Mouse (Mus musculus) intestine, postnatal 0 days (tissue): ENCODE data around the gene Inpp5d. TPM values are rescaled to one million over a fixed set of nuclear protein-coding genes. Genes with fewer than 3 reads are reported as not detected.

ENCODE experiments used
- ATAC-seq: fragments of 200-750 bp; cut with Nextera tagmentation; 2 replicates; pipeline ENCODE4 v1.8.0; 2017; ENCODE audit warnings: mild to moderate bottlenecking, moderate TSS enrichment, moderate library complexity
- H3K27ac ChIP-seq: fragments of 300-500 bp; sonication (generic); 2 replicates; pipeline ENCODE4 v1.5.1; 2014; ENCODE audit warnings: mild to moderate bottlenecking, low read depth, low read length, moderate library complexity
- H3K27me3 ChIP-seq: fragments of 300-500 bp; sonication (generic); replicated peaks from 2 replicates; pipeline ENCODE4 v1.6.1; 2014; ENCODE audit warnings: low read length, mixed read lengths; ENCODE audit not compliant: control insufficient read depth, insufficient read depth
- H3K36me3 ChIP-seq: fragments of 300-500 bp; sonication (generic); 2 replicates; pipeline ENCODE4 v1.6.1; 2014; ENCODE audit warnings: mild to moderate bottlenecking, moderate library complexity; ENCODE audit not compliant: control insufficient read depth, insufficient read depth
- H3K4me1 ChIP-seq: fragments of 300-500 bp; sonication (generic); replicated peaks from 2 replicates; pipeline ENCODE4 v1.6.1; 2014; ENCODE audit warnings: antibody characterized with exemption, low read length, mixed read lengths; ENCODE audit not compliant: control insufficient read depth, insufficient read depth
- H3K4me2 ChIP-seq: fragments of 300-500 bp; sonication (generic); replicated peaks from 2 replicates; pipeline ENCODE4 v1.6.1; 2014; ENCODE audit warnings: low read depth, mild to moderate bottlenecking, moderate library complexity
- H3K4me3 ChIP-seq: fragments of 300-500 bp; sonication (generic); 2 replicates; pipeline ENCODE4 v1.5.1; 2014; ENCODE audit warnings: low read depth, low read length
- H3K9ac ChIP-seq: fragments of 300-500 bp; sonication (generic); 2 replicates; pipeline ENCODE4 v1.6.1; 2014; ENCODE audit warnings: mild to moderate bottlenecking, low read depth, low read length
- H3K9me3 ChIP-seq: fragments of 300-500 bp; sonication (generic); 2 replicates; pipeline ENCODE4 v1.6.1; 2016; ENCODE audit warnings: mixed run types; ENCODE audit not compliant: control insufficient read depth
- CTCF ChIP-seq: sonication (generic); IDR thresholded peaks from 2 replicates; pipeline ENCODE4 v1.5.1; 2016; ENCODE audit warnings: low read depth, mild to moderate bottlenecking, control low read depth, antibody characterized with exemption, moderate library complexity
- WGBS: fragments of 180-500 bp; shearing (Covaris S2); extraction: QIAGEN DNeasy Blood & Tissue Kit; methylation state at CpG from one replicate; pipeline ENCODE4 v1.1.7; 2014; 5-methylcytosine and 5-hydroxymethylcytosine counted together
- polyA plus RNA-seq: library from polyadenylated mRNA; unstranded; fragments of >200 nt; fragmentation: Nextera tagmentation; extraction: Ambion mirVana; gene quantifications from 2 replicates; pipeline ENCODE4 v1.2.1, GENCODE M21; 2015

Inpp5d gene
- polyA plus RNA-seq, 1 experiment from 2014 or later = 2.5 TPM

DNA sequence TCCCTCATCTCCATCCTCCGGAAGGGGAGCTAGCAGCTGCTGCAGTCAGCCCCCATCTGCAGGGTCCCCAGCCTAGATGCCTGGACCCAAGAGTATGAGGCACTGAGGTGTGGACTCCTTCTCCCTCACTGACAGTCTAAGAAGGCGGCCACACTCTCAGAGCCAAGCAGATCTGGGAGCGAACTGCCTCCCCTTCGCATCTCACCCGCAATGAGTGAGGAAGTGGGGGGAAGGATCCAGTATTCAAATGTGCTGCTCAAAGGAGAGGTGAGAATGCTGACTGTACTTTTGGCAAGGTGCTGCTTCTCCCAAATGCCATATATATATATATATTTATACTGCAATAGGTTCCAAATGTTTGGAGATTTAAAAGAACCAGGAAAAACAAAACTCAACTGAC, 16.7 kb upstream of the Inpp5d start:
- Histone ChIP-seq H3K9me3 (no peaks in the 10 kb centered on the region), H3K36me3 (no peaks in the 10 kb centered on the region), H3K27ac (no peak overlapping the region), H3K27me3 (no peaks in the 10 kb centered on the region), H3K4me1 (no peaks in the 10 kb centered on the region), H3K4me2 (no peak overlapping the region), H3K4me3 (no peak overlapping the region), H3K9ac (no peak overlapping the region)
- TF ChIP-seq CTCF = no peak
- no peak for ATAC-seq
- 88% methylated on average over 5 of the region's 5 CpGs for WGBS

DNA sequence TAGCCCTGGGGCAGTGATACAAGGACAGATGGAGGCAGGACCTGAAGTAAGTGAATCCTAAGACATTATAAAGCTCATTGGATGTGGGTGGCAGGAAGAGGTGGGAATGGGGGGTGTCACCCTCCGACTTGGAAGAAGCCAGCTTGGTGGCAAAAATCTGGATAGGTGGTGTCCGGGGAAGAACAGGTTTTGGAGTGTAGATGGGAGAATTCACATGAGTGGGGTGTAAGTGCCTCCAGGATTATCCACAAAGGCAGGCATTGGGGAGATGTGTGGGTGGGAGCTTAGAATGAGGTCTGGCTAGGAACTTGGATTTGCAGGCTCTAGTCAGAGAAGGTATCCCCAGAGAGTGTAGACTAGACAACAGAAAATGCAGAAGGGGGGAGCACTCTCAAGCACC, 14.8 kb upstream of the Inpp5d start:
- Histone ChIP-seq H3K9ac (no peak overlapping the region), H3K4me3 (no peak overlapping the region), H3K4me2 (no peak overlapping the region), H3K9me3 (no peaks in the 10 kb centered on the region), H3K27me3 (no peaks in the 10 kb centered on the region), H3K27ac (no peak overlapping the region), H3K36me3 (no peaks in the 10 kb centered on the region), H3K4me1 (no peaks in the 10 kb centered on the region)
- WGBS = 82% methylated on average over 2 of the region's 2 CpGs
- TF ChIP-seq CTCF = no peak
- ATAC-seq = no peak

DNA sequence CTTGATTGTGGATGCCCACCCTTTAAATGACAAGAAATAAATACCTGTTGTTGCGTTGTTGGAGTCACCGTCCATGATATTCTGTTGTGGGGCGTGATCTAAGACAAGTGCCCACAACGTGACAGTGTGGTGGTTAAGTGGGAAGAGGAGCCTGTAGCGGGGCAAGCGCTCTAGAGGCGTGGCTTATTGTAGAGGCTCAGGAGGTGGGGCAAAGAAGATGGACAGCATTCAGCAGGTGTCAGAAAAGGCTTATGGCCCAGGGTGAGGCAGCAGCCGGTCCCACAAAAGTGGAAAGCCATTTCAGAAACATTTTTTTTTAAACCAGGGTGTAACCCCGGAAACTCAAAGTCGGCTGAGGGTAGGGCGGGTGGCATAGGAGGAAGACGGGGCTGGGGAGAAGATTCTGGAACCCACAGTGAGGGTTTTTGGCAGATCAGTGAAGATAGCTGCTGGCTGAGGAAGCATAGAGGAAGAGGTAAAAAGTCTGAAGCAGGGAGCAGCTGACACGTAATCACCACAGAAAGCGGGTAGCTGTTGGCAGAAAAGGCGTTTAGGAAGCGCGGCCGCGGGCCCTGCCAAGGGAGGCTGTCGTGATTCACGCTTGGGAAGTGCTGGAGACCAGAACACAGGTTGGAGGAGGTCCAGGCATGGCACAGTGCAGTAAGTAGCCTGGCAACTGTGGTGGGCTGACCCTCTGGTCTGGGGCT, 12.6 kb upstream of the Inpp5d start:
- H3K4me1 ChIP-seq = no peaks in the 10 kb centered on the region
- no peaks in the 10 kb centered on the region for H3K36me3 ChIP-seq
- H3K9ac ChIP-seq = no peak overlapping the region
- no peak overlapping the region for H3K4me3 ChIP-seq
- H3K4me2 ChIP-seq = no peak overlapping the region
- no peaks in the 10 kb centered on the region for H3K9me3 ChIP-seq
- 77% methylated on average over 21 of the region's 21 CpGs for WGBS
- no peak for TF ChIP-seq CTCF
- no peak overlapping the region for H3K27ac ChIP-seq
- no peak for ATAC-seq
- no peaks in the 10 kb centered on the region for H3K27me3 ChIP-seq

DNA sequence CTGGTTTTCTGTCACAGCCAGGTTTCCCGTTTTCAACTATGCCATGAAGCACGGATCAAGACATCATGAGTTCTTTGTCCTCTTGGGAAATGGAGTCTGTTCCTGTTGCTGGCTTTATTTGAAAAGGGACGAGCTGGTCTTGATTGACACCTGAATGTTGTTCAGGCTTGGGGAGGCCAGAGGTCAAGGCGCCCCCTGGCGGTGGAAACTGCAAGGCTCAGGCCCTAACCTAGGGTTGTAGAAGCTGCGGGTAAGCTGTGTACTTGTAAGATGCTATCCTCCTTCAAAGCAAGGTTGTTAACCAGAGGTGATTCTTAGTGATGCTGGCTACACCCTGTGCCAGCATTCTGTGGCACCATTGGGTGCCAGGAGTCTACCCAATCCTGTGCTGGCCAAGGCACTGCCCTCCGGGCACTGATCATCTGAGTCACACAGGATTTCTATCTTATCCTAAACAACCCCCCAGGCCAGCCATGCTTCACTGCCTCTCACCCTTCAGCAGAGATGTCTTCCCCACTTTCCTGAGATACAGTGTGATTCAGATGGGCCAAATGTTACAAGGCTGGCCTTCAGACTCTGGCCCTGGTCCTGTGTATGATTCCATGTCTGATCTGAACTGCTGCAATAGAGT, 11.6 kb upstream of the Inpp5d start:
- H3K9me3 ChIP-seq = no peaks in the 10 kb centered on the region
- 32% methylated on average over 7 of the region's 7 CpGs for WGBS
- ATAC-seq = peak; percentile 69; the same call in 1 of the 2 replicates
- H3K4me3 ChIP-seq = no peak overlapping the region
- no peak overlapping the region for H3K4me2 ChIP-seq
- H3K36me3 ChIP-seq = no peaks in the 10 kb centered on the region
- H3K4me1 ChIP-seq = no peaks in the 10 kb centered on the region
- no peak overlapping the region for H3K27ac ChIP-seq
- H3K27me3 ChIP-seq = no peaks in the 10 kb centered on the region
- no peak overlapping the region for H3K9ac ChIP-seq
- peak; percentile 92 for TF ChIP-seq CTCF

DNA sequence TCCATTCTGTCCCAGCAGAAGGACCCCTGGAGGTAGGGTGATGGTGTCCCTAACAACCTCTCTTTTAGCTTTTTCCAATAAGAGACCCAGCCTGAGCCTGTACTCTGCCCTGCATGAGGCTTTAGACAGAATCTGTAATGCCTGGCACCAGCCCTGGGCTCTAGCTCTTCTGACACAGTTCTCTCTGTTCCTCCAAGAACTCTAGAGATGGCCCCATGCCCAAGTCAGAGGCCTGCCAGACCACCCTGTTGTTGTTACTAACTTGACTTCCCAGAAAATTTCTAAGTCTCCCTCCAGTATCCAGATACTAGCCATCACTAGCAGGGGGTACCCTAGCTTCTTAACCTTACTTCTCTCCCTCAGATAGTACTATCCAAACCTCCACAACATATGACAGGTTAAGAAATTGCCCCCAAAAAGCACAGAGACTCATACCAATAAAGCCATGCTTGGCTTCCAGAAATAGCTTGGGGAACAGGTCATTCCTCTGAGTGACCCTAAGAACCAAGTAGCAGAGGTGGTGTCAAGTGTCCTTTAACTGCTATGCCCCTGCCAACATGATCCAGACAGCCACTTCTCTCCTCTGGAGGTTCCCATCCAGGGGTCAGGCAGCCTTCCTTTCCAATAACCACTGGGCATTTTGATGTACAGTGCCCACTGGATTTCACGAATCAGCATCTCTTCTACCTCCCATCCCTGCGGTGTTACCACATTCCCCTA, 5.4 kb upstream of the Inpp5d start:
- no peak for ATAC-seq
- Histone ChIP-seq H3K27me3 (no peaks in the 10 kb centered on the region), H3K9ac (no peak overlapping the region), H3K4me2 (no peak overlapping the region), H3K27ac (no peak overlapping the region), H3K36me3 (no peaks in the 10 kb centered on the region), H3K4me3 (no peak overlapping the region), H3K4me1 (no peaks in the 10 kb centered on the region), H3K9me3 (no peaks in the 10 kb centered on the region)
- WGBS = 90% methylated on average over 2 of the region's 2 CpGs
- TF ChIP-seq CTCF = no peak

DNA sequence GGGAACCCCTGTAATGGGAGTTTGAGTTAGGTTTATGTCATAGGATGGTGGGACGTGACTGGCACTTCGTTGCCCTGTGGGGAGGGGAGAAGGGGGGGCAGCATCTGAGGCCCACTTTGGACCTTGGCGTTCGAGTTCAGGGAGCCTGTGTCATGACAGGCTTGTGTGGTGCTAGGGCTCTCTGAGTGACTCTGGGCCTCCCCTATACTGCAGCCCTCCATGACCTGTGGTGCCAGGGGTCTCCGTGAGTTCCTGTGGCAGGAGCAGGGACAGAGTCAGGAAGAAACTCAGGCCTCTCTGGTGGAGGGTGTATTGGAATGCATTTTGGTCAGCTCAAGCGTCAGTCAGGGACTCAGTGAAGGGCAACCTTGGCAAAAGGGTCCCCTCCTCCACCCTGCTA, 581 bp downstream of the Inpp5d start:
- 70% methylated on average over 6 of the region's 6 CpGs for WGBS
- Histone ChIP-seq H3K4me3 (peak overlapping the region; percentile 21), H3K36me3 (no peaks in the 10 kb centered on the region), H3K4me2 (peak overlapping the region; percentile 35), H3K9me3 (no peaks in the 10 kb centered on the region), H3K27me3 (no peaks in the 10 kb centered on the region), H3K4me1 (0 out of 2 replicates have a peak, but pooled peaks cover 4% of the 10 kb centered on the region), H3K9ac (peak overlapping the region; percentile 34; the same call in 1 of the 2 replicates), H3K27ac (no peak overlapping the region; the same call in 1 of the 2 replicates)
- ATAC-seq = no peak
- TF ChIP-seq CTCF = no peak
